Mouse (Mus musculus): ENCODE results near the gene Gm7945. TPM values are rescaled to one million over a fixed set of nuclear protein-coding genes. Genes with fewer than 3 reads are reported as not detected.
"Not testable (repeated sequence)": the region's sequence is repeated elsewhere in the genome, so short reads cannot be mapped to it uniquely, and the experiment has no call there.

Gene Gm7945
- not detected in 2 replicates for polyA plus RNA-seq (2012; rRNA removed)

DNA sequence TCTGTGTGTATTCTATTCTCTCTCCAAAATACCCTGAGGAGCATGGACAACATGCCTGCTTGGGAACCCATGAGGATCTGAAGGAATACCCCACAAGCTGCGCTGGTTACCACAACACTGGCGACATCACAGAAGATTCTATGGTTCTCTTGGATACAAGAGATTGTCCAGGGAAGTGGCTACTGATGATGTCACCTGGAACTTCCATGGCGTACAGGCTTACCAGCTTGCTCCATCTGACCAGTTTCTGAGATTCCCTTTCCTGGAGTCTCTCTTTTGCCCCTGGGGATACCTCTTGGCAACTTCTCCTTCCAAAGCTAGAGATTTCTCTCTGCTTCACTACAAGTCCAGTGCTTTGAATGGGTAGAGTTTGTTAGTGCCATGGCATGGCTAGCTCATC, at the start of gene Gm7945:
Gene Gm7945 (minus strand): TSS at position 101 of the 400 bp plus-strand sequence.
- H3K4me3 ChIP-seq (replicated peaks; ENCODE audit: extremely low read depth, low read depth, low read length); H3K4me1 ChIP-seq (ENCODE audit: control insufficient read depth, insufficient read depth, low read length); DNase-seq: not testable (repeated sequence)
- no CpG with 5 or more reads among the region's 3 CpGs for WGBS

DNA sequence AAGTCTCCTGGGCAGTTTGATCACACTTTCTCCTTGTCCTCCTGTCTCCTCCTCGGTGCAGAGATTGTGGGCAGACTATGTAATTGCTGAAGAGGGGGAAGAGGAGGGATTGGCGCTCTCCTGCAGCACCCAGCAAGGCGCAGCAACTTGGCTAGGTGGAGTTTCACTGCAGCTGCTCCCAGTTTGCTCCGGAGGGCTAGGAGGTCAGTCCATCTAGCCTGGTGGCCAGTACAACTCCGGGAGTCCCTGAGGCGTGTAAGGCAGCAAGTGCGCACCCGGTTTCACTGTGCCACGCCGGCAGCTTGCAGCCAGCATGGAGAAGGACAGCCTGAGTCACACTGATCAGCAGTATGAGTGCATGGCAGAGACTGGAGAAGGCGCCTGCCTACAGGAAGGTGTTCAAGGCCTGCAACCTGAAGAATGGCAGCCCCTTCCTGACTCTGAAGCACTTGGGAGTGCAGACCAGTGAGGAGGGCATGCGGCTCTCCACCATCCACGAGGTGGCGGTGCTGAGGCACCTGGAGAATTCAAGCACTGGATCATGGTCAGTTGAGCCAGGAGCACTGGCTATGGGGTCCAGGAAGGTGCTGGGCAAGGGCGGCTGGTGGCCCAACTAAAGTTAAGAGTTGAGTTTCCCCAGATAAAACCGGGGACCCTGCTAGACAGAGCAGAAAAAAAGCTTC, 39.4 kb upstream of the Gm7945 start:
- DNase-seq; H3K4me1 ChIP-seq (ENCODE audit: control insufficient read depth, insufficient read depth, low read length); H3K4me3 ChIP-seq (replicated peaks; ENCODE audit: extremely low read depth, low read depth, low read length): not testable (repeated sequence)
- WGBS: 10% methylated on average over 14 of the region's 16 CpGs

DNA sequence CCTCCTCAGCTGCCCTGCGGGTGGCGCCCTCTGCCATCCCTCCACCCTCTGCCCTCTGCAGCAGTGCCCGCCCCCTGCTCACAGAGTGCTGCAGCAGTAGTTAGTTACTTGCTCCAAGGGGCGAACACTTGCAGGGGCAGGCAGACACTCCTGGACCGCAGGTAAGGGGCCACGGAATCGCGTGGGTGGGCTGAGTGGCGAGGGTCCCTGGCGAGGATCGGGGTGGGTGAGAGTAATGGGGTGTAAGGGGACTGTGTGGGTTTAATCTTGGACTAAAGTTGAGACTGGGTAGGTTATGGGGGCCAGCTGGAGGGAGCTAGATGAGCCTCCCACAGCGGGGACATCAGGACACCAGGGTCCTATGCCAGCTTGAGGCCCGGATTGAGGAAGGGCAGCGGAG, 38.5 kb upstream of the Gm7945 start:
- H3K4me1 ChIP-seq (ENCODE audit: control insufficient read depth, insufficient read depth, low read length); H3K4me3 ChIP-seq (replicated peaks; ENCODE audit: extremely low read depth, low read depth, low read length); DNase-seq: not testable (repeated sequence)
- 20% methylated on average over 14 of the region's 14 CpGs for WGBS

DNA sequence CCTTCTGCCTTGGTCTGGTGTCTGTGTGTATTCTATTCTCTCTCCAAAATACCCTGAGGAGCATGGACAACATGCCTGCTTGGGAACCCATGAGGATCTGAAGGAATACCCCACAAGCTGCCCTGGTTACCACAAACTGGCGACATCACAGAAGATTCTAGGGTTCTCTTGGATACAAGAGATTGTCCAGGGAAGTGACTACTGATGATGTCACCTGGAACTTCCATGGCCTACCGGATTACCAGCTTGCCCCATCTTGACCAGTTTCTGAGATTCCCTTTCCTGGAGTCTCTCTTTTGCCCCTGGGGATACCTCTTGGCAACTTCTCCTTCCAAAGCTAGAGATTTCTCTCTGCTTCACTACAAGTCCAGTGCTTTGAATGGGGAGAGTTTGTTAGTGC, 22.0 kb upstream of the Gm7945 start, which contains the start of gene Gm6482:
Gene Gm6482 (minus strand): TSS at position 101 of the 400 bp plus-strand sequence.
- not testable (repeated sequence) for H3K4me3 ChIP-seq (replicated peaks; ENCODE audit: extremely low read depth, low read depth, low read length); DNase-seq; H3K4me1 ChIP-seq (ENCODE audit: control insufficient read depth, insufficient read depth, low read length)
- WGBS: 80% methylated on average over 1 of the region's 2 CpGs

DNA sequence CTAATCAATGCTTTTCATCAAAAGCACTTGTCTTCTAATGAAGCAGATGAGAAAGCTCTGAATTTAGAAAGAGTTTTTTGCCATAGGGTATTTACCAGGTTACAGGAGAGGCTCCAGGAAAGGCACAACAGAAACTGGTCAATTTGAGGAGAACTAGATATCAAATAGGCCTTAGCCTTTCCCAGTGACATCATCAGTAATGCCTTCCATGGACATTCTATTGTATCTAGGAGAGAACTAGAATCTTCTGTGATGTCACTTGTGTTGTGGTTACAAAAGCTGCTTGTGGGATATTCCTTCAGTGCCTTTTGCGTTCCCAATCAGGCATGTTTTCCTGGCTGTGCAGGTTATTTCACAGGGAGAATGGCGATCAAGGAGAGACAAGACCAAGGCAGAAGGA, 37.9 kb downstream of the Gm7945 start, which contains the start of gene Gm5798:
Gene Gm5798 (plus strand): TSS at position 301 of the 400 bp plus-strand sequence.
- not testable (repeated sequence) for DNase-seq; H3K4me1 ChIP-seq (ENCODE audit: control insufficient read depth, insufficient read depth, low read length); H3K4me3 ChIP-seq (replicated peaks; ENCODE audit: extremely low read depth, low read depth, low read length)
- WGBS: 55% methylated on average over 2 of the region's 2 CpGs

Other genes starting within 250 kb of the Gm7945 start
- 0.66 and 0.67 TPM in 2 replicates for gene Mbl1, start 234.9 kb downstream of the Gm7945 start, polyA plus RNA-seq (2012; rRNA removed)
- 235 and 279 TPM in 2 replicates for gene Sftpd, start 201.2 kb downstream of the Gm7945 start, polyA plus RNA-seq (2012; rRNA removed)
- gene Gm2832, start 107.6 kb downstream of the Gm7945 start, polyA plus RNA-seq (2012; rRNA removed): not detected in 2 replicates
- not detected in 2 replicates for gene Gm5798, start 37.8 kb downstream of the Gm7945 start, polyA plus RNA-seq (2012; rRNA removed)
- not detected in 2 replicates for gene Gm6482, start 21.9 kb upstream of the Gm7945 start, polyA plus RNA-seq (2012; rRNA removed)
- not detected in 2 replicates for gene Gm7954, start 67.1 kb upstream of the Gm7945 start, polyA plus RNA-seq (2012; rRNA removed)
- not detected in 2 replicates for gene Gm3486, start 103.1 kb upstream of the Gm7945 start, polyA plus RNA-seq (2012; rRNA removed)
- gene Gm7970, start 169.2 kb upstream of the Gm7945 start, polyA plus RNA-seq (2012; rRNA removed): not detected in 2 replicates
- gene 1700049E17Rik2, start 186.8 kb upstream of the Gm7945 start, polyA plus RNA-seq (2012; rRNA removed): not detected in 2 replicates
- not detected in 2 replicates for gene Gm3072, start 238.2 kb upstream of the Gm7945 start, polyA plus RNA-seq (2012; rRNA removed)